Mouse (Mus musculus): ENCODE measurements around the gene Rpl14. TPM values are rescaled to one million over a fixed set of nuclear protein-coding genes. Genes with fewer than 3 reads are reported as not detected.
A peak's percentile ranks its signal among the peaks of the same experiment; 100 is the strongest.

Rpl14 gene
- polyA plus RNA-seq, 1 experiment from 2014 or later, result 757 TPM

DNA sequence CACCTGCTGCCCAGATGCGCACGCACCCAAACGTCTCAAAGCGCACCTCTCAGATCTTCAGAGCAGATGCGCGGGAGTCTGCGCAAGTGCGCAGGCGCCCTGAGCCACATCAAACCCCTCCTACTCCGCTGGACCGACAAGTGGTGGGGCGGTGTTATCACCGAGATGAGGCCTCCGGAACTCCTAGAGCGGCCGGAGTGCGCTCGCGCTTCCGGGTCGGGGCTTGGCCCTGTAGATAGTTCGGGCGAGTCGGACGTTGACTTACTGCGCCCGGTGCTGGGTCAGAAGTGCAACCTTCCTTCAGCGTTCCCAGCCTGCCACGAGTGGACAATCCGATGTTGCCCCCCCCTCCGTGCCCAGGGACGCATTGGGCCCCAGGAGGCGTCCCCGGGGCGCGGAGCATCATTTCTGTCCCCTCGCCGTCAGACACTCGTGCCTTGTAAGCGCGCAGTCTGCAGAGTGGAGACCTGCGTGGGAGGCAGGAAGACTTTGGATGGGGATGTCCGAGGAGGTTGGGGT, 5.9 kb downstream of the Rpl14 start:
- peaks cover 43% of the 10 kb centered on the region for H3K36me3 ChIP-seq

DNA sequence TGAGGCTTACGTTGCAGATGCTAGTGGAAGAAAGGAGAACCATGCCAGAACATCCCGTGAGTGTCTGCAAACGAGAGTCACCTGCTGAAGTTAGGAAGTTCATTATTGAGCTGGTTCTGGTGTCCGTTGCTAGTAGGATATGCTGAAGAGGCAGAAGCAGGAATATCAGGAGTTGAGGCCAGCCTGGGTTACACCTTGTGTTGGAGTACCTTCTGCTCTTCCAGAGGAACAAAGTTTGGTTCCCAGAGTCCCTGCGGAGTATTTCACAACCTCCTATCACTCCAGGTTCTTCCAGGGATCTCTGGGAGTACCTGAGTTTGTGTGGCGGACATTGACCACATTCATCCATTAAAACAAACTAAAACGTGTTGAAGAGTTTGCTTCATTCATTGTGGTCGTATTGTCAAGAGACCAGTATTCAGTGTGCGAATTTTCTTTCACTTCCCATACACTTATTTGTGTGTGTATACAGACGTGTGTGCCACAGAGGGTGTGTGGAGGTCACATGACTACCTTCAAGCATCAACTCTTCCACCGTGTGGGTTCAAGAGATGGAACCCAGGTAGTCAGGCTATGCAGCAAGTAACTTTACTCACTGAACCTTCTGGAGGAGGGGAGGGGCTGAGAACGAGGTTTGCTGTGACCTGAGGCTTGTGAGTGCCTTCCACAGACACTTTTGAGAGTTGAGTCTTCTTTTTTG, 6.6 kb downstream of the Rpl14 start:
- WGBS, result 61% methylated on average over 12 of the region's 12 CpGs
- DNase-seq (ENCODE audit: low spot score), result no peak
- Histone ChIP-seq H3K4me3 (peak overlapping the region; percentile 78), H3K4me1 (peaks cover 38% of the 10 kb centered on the region), H3K27me3 (ENCODE audit: low read depth, poor library complexity, severe bottlenecking) (no peaks in the 10 kb centered on the region), H3K9me3 (replicated peaks) (no peaks in the 10 kb centered on the region), H3K27ac (peak overlapping the region; percentile 88), H3K36me3 (peaks cover 36% of the 10 kb centered on the region)

More for the DNA sequence above, 5.9 kb downstream of the Rpl14 start:
- Histone ChIP-seq H3K9me3 (replicated peaks) (no peaks in the 10 kb centered on the region), H3K4me1 (peaks cover 38% of the 10 kb centered on the region), H3K4me3 (peak overlapping the region; percentile 78), H3K27ac (peak overlapping the region; percentile 88), H3K27me3 (ENCODE audit: low read depth, poor library complexity, severe bottlenecking) (no peaks in the 10 kb centered on the region)
- WGBS, result 2% methylated on average over 43 of the region's 43 CpGs
- peak; percentile 90 for DNase-seq (ENCODE audit: low spot score)

DNA sequence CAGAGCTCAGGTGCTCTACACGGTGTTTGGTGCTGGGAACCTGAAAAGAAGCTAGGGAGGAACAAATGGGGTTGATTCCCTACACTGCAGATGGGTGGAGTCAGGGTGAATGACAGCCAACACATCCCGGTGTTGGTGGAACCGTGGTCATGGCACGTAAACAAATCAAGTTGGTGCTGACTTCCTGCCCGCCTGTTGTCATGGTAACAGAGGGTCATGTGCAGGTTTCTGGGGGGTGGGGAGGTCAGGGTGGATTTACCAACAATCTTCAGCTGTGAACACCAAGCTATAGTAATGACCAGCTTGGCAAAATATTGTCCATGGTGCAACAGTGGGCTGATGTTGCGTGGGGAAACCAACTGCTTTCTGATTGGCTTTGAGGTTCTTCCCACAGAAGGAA, 7.5 kb downstream of the Rpl14 start:
- H3K27me3 ChIP-seq (ENCODE audit: low read depth, poor library complexity, severe bottlenecking), result no peaks in the 10 kb centered on the region
- peaks cover 28% of the 10 kb centered on the region for H3K36me3 ChIP-seq
- WGBS, result 61% methylated on average over 6 of the region's 6 CpGs
- no peaks in the 10 kb centered on the region for H3K9me3 ChIP-seq (replicated peaks)
- peaks cover 41% of the 10 kb centered on the region for H3K4me1 ChIP-seq
- no peak for DNase-seq (ENCODE audit: low spot score)
- no peak overlapping the region for H3K4me3 ChIP-seq
- H3K27ac ChIP-seq, result no peak overlapping the region

DNA sequence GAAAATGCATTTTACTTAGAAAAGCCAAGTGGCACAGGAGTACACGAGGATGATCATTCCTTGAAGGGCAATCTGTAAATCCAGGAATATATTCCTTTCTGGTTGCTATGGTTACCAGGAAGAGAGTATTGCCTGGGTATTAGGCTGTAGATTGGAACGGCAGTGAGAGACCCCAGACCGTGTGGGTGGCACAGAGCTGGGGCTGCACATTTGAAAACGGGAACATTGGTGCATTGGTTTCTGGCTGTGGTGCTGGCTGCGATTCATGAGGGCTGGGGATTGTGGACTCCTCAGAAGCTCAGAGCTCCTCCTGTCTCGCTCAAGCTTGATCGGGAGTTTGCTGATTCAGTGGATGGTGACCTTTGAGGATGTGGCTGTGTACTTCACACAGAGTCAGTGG, 8.6 kb downstream of the Rpl14 start:
- no peaks in the 10 kb centered on the region for H3K27me3 ChIP-seq (ENCODE audit: low read depth, poor library complexity, severe bottlenecking)
- peaks cover 17% of the 10 kb centered on the region for H3K36me3 ChIP-seq
- DNase-seq (ENCODE audit: low spot score), result no peak
- H3K4me1 ChIP-seq, result peaks cover 41% of the 10 kb centered on the region
- H3K27ac ChIP-seq, result no peak overlapping the region
- no peaks in the 10 kb centered on the region for H3K9me3 ChIP-seq (replicated peaks)
- no peak overlapping the region for H3K4me3 ChIP-seq
- 86% methylated on average over 7 of the region's 7 CpGs for WGBS

DNA sequence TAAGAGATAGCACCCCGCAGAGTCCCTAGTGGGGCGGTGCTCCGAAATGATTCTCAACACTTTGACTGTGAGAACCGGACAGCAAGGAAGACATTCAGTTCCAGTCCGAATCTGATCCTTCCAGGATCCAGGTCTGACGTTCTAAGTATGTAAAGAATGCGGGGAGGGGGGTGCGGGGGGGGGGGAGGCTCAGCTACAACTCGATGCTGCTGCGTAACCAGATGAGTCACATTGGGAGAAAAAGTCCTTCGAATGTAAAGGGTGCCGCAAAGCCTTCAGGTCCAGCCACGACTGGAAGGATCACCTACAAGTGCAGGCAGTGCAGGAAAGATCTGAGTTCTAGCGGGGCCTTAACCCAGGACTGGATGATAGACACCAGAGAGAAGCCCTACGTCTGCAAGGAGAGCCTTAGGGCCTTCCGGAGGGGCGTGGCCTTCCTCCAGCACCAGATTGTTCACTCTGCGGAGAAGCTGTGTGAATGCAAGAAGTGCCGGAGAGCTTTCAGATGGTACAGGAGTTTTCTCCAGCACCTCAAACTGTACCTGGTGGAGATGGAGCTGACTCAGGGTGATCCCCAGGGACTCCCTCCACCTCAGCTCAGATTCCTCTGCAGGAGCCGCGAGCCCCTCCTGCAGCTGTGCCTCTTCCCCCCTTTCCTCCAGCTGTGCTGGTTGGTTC, 10.8 kb downstream of the Rpl14 start:
- H3K9me3 ChIP-seq (replicated peaks), result no peaks in the 10 kb centered on the region
- peaks cover 40% of the 10 kb centered on the region for H3K4me1 ChIP-seq
- DNase-seq (ENCODE audit: low spot score), result peak; percentile 76
- peak overlapping the region; percentile 51 for H3K4me3 ChIP-seq
- H3K27ac ChIP-seq, result peak overlapping the region; percentile 81
- 24% methylated on average over 21 of the region's 21 CpGs for WGBS
- H3K36me3 ChIP-seq, result no peaks in the 10 kb centered on the region
- H3K27me3 ChIP-seq (ENCODE audit: low read depth, poor library complexity, severe bottlenecking), result no peaks in the 10 kb centered on the region

DNA sequence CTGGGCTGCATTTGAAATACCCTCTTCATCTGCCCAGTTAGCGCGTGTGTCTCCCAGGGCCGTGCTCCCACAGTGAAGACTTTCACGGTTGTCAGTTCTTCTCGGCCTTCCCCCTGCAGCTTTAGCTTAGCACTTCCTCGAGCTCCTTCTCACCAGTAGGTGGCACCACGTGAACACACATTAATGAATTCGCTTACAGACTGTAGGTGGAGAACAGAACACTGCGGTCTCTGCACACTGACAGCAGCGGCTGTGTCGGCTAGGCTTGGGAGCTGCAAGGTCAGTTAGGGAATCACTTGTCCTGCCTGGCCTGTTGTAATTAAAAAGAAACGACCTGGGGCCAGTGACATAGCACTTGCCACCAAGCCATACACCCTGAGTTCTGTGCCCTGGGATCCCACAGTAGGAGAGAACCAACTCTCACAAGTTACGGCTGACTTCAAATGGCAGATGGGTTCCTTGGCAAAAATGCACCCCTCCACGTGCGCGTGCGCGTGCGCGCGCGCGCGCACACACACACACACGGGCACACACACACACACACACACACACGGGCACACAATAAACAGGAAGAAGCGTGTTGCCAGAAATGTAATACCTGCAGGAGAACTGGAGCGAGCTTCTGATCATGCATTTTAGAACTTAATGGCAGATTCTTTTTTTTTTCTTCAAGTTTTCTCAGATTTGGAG, 11.5 kb downstream of the Rpl14 start:
- 14% methylated on average over 28 of the region's 28 CpGs for WGBS
- no peaks in the 10 kb centered on the region for H3K27me3 ChIP-seq (ENCODE audit: low read depth, poor library complexity, severe bottlenecking)

DNA sequence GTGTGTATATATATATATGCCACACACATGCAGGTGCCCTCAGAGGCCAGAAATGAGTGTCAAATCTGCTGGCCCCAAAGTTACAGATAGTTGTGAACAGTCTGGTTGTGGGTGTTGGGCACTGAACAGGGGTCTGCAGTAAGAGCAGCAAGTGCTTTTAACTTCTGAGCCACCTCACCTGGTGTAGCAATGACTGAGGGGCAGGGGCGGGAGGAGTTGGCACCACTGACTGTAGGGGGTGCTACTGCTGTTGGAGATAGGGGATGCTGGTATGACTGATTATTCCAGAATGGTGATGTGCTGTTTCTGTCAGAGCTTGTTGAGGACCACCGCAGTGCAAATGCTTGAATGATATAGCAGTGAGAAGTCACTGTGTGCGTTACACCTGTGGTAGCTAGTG, 12.1 kb downstream of the Rpl14 start:
- no peak for DNase-seq (ENCODE audit: low spot score)
- H3K27me3 ChIP-seq (ENCODE audit: low read depth, poor library complexity, severe bottlenecking), result no peaks in the 10 kb centered on the region
- H3K36me3 ChIP-seq, result no peaks in the 10 kb centered on the region
- no peak overlapping the region for H3K27ac ChIP-seq
- H3K4me3 ChIP-seq, result peak overlapping the region; percentile 51; the same call in 1 of the 2 replicates
- H3K9me3 ChIP-seq (replicated peaks), result no peaks in the 10 kb centered on the region
- peaks cover 29% of the 10 kb centered on the region for H3K4me1 ChIP-seq
- 66% methylated on average over 3 of the region's 3 CpGs for WGBS

More for the DNA sequence above, 11.5 kb downstream of the Rpl14 start:
- DNase-seq (ENCODE audit: low spot score), result peak; percentile 83
- Histone ChIP-seq H3K27ac (peak overlapping the region; percentile 81), H3K4me3 (peak overlapping the region; percentile 51), H3K9me3 (replicated peaks) (no peaks in the 10 kb centered on the region), H3K36me3 (no peaks in the 10 kb centered on the region), H3K4me1 (peaks cover 33% of the 10 kb centered on the region)

DNA sequence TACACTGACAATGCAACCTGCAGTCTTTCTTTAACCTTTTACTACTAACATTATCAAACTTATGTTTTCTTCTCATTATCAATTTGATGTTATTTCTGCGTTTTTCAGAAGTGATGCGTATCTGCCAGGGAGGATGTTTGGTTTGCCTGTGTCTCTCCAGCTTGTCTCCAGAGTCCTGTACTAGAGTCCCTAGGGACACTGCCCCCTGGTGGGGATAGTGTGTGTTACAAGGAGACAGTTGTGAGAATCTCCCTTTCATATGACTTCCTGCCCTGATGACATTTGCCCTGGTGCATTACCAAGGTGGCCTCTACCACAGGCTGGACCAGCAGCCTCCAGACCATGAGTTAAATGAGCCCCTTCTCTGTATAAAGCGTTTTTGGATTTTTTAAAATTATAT, 15.3 kb downstream of the Rpl14 start:
- no peaks in the 10 kb centered on the region for H3K27me3 ChIP-seq (ENCODE audit: low read depth, poor library complexity, severe bottlenecking)
- no peaks in the 10 kb centered on the region for H3K9me3 ChIP-seq (replicated peaks)
- H3K4me1 ChIP-seq, result peaks cover 18% of the 10 kb centered on the region
- peak; percentile 88 for DNase-seq (ENCODE audit: low spot score)
- H3K27ac ChIP-seq, result no peak overlapping the region
- H3K4me3 ChIP-seq, result no peak overlapping the region
- 18% methylated on average over 3 of the region's 3 CpGs for WGBS
- H3K36me3 ChIP-seq, result no peaks in the 10 kb centered on the region

DNA sequence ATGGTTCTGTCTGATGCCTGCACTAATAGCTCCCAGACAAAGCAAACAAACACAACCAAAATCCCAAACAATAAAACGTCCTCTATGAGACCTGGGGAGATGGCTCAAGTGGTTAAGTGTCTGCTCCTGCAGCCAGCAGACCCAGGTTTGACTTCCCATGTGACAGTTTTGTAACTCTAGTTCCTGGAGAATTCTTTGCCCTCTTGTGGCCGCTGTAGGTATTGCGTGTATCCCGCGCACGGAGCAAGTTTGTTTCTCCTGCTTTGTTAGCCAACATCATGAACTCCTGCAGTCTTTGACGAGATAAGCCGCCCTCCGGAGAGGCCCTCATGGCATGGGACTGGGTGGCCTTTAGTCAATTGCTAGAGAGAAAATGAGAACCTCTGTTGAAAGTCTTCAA, 20.2 kb downstream of the Rpl14 start:
- H3K4me1 ChIP-seq, result peaks cover 14% of the 10 kb centered on the region
- H3K36me3 ChIP-seq, result no peaks in the 10 kb centered on the region
- no peaks in the 10 kb centered on the region for H3K27me3 ChIP-seq (ENCODE audit: low read depth, poor library complexity, severe bottlenecking)
- WGBS, result 14% methylated on average over 9 of the region's 9 CpGs
- peak; percentile 91 for DNase-seq (ENCODE audit: low spot score)
- H3K27ac ChIP-seq, result no peak overlapping the region
- H3K9me3 ChIP-seq (replicated peaks), result no peaks in the 10 kb centered on the region
- no peak overlapping the region for H3K4me3 ChIP-seq

DNA sequence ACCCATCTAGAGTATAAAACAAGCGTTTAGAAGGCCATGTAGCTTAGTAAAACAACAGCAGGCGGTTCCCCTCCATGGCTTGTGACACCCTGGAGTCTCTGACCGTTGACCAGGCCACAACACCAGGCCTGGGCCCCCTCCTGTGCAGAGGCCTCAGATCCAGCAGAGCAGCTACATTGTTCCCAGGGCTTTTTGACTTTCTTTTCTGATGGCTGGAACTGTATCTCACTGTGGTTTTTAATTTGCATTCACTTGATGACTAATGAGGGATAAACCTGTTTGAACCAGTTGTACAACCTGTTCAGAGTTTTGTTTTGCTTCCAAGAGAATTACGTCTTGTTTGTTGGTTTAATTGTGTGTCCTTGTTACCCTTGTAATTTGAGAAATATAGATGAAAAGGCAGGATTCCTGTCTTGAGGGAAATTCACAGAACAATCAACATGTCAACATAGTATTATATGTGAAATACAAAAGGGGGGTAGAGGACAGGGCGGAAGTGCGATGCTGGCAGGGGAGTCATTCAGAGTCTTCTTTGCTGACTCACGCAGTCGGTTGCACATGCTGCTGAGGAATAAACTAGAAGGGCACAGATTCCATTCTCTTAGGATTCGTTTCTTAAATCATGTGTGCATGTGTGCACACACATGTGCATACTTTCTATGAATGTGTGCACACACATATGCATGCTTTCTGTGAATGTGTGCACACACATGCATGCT, 22.3 kb downstream of the Rpl14 start:
- 72% methylated on average over 9 of the region's 9 CpGs for WGBS
- no peak overlapping the region for H3K4me3 ChIP-seq
- H3K27me3 ChIP-seq (ENCODE audit: low read depth, poor library complexity, severe bottlenecking), result no peaks in the 10 kb centered on the region
- no peak for DNase-seq (ENCODE audit: low spot score)
- no peaks in the 10 kb centered on the region for H3K36me3 ChIP-seq
- H3K4me1 ChIP-seq, result peaks cover 14% of the 10 kb centered on the region
- no peak overlapping the region for H3K27ac ChIP-seq
- H3K9me3 ChIP-seq (replicated peaks), result no peaks in the 10 kb centered on the region

DNA sequence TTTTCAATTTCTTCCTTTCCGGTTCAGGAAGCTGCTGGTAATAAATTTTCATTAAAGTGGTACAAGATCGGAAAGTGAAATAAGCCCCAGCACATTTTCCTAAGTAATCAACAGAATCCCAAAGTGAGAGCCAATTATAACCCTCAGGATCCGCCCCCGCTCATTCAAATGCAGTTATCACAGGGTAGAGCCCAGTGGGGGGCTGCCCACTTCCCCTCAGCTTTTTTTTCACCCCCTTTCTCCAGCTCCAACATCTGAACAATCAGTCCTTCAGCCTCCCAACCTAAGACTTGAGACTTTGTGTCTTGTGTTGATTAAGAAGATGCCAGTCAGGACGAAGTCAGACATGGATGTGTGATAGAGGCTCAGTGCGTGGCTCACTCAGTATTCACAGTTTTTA, 23.6 kb downstream of the Rpl14 start:
- DNase-seq (ENCODE audit: low spot score), result no peak
- Histone ChIP-seq H3K27ac (no peak overlapping the region), H3K36me3 (no peaks in the 10 kb centered on the region), H3K4me1 (peaks cover 14% of the 10 kb centered on the region), H3K4me3 (no peak overlapping the region), H3K9me3 (replicated peaks) (no peaks in the 10 kb centered on the region), H3K27me3 (ENCODE audit: low read depth, poor library complexity, severe bottlenecking) (no peaks in the 10 kb centered on the region)
- WGBS, result 75% methylated on average over 6 of the region's 6 CpGs

DNA sequence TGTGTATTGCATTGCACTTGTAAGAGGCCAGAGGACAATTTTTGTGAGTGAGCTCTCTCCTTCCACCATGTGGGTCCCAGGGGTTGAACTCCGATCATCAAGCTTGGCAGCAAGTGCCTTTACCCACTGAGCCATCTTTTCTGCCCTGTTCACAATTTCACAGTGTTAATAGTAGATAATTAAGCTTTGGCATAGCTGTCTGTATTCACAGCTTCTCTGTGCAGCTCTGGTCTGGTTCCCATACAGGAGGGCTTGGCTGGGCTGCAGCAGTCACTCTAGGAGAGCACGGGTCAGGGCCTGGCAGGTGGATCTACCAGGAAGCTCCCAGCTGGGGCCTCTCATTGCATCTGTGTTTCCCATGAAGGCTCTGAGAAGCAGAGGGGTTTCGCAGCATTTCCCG, 24.1 kb downstream of the Rpl14 start:
- H3K36me3 ChIP-seq, result no peaks in the 10 kb centered on the region
- H3K4me1 ChIP-seq, result peaks cover 14% of the 10 kb centered on the region
- WGBS, result 85% methylated on average over 4 of the region's 4 CpGs
- H3K27ac ChIP-seq, result no peak overlapping the region
- no peaks in the 10 kb centered on the region for H3K9me3 ChIP-seq (replicated peaks)
- no peak for DNase-seq (ENCODE audit: low spot score)
- H3K27me3 ChIP-seq (ENCODE audit: low read depth, poor library complexity, severe bottlenecking), result no peaks in the 10 kb centered on the region
- H3K4me3 ChIP-seq, result no peak overlapping the region

All from limb, embryonic 10.5 days (tissue).